Mouse (Mus musculus): ENCODE data around the gene Hist1h2bk. TPM values are rescaled to one million over a fixed set of nuclear protein-coding genes. Genes with fewer than 3 reads are reported as not detected.
"Not testable (repeated sequence)": the region's sequence is repeated elsewhere in the genome, so short reads cannot be mapped to it uniquely, and the experiment has no call there.

Hist1h2bk gene
- 30.0 and 45.9 TPM in 2 replicates for polyA plus RNA-seq (2012; rRNA removed)

DNA sequence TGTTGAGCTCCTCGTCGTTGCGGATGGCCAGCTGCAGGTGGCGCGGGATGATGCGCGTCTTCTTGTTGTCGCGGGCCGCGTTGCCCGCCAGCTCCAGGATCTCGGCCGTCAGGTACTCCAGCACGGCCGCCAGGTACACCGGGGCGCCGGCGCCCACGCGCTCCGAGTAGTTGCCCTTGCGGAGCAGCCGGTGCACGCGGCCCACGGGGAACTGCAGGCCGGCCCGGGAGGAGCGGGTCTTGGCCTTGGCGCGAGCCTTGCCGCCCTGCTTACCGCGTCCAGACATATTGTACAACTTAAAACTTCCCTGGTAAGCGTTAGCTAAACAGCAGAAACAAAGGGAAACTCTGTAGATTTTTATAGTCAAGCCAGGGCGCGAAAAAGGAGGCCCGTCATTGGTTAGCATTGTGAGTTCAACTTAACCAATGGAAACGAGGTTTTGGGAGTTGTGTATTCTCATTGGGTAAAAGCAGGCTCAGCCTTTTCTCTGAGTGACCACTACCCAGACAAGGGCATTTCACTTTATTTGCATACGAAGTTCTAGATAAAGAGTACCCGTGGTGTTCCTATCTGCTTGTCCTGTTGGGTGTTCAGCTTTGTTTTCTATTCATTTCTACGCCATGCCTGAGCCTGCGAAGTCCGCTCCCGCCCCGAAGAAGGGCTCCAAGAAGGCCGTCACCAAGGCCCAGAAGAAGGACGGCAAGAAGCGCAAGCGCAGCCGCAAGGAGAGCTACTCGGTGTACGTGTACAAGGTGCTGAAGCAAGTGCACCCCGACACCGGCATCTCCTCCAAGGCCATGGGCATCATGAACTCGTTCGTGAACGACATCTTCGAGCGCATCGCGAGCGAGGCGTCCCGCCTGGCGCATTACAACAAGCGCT is at the start of gene Hist1h2bk, which contains the start of gene Hist1h2ah:
Gene Hist1h2bk, plus strand, starts transcription at position 604 of the 882 bp plus-strand sequence.
Gene Hist1h2ah, minus strand, starts transcription at position 302 of the 882 bp plus-strand sequence.
- not testable (repeated sequence) for H3K4me1 ChIP-seq (ENCODE audit: control insufficient read depth, insufficient read depth, insufficient read length); H3K36me3 ChIP-seq (ENCODE audit: control insufficient read depth, insufficient read depth, low read length); H3K27me3 ChIP-seq (ENCODE audit: control insufficient read depth, insufficient read depth, low read length)
- under 1% methylated on average over 26 of the region's 69 CpGs for WGBS
- peak; percentile 76 to 87 for DNase-seq (ENCODE audit: low read depth in 1 of 2, low spot score in 2 of 2)
- Histone ChIP-seq H3K4me3 (ENCODE audit: extremely low read depth, insufficient read depth, insufficient read length) (peak within 1 kb of the TSS; percentile 64; the same call in 1 of the 2 replicates), H3K27ac (ENCODE audit: insufficient read depth, low read length) (peak within 1 kb of the TSS; percentile 80)

GRCm38 (mm10) chr13:21992550-21992949 is 43.1 kb upstream of the Hist1h2bk start:
- H3K36me3 ChIP-seq (ENCODE audit: control insufficient read depth, insufficient read depth, low read length) = no peaks in the 10 kb centered on the region
- H3K4me1 ChIP-seq (ENCODE audit: control insufficient read depth, insufficient read depth, insufficient read length) = peaks cover 4% of the 10 kb centered on the region; the same call in 1 of the 2 replicates
- 90% methylated on average over 5 of the region's 5 CpGs for WGBS
- TF ChIP-seq CTCF (IDR thresholded peaks at IDR 0.05; ENCODE audit: extremely low read depth, insufficient read depth, insufficient read length, insufficient replicate concordance) (no peak), POLR2A (IDR thresholded peaks at IDR 0.05; ENCODE audit: low read depth, low read length) (no peak)
- DNase-seq (ENCODE audit: low read depth in 1 of 2, low spot score in 2 of 2) = no peak
- no peak overlapping the region for H3K27ac ChIP-seq (ENCODE audit: insufficient read depth, low read length)
- H3K27me3 ChIP-seq (ENCODE audit: control insufficient read depth, insufficient read depth, low read length) = peaks cover 12% of the 10 kb centered on the region
- no peak overlapping the region for H3K4me3 ChIP-seq (ENCODE audit: extremely low read depth, insufficient read depth, insufficient read length)

DNA sequence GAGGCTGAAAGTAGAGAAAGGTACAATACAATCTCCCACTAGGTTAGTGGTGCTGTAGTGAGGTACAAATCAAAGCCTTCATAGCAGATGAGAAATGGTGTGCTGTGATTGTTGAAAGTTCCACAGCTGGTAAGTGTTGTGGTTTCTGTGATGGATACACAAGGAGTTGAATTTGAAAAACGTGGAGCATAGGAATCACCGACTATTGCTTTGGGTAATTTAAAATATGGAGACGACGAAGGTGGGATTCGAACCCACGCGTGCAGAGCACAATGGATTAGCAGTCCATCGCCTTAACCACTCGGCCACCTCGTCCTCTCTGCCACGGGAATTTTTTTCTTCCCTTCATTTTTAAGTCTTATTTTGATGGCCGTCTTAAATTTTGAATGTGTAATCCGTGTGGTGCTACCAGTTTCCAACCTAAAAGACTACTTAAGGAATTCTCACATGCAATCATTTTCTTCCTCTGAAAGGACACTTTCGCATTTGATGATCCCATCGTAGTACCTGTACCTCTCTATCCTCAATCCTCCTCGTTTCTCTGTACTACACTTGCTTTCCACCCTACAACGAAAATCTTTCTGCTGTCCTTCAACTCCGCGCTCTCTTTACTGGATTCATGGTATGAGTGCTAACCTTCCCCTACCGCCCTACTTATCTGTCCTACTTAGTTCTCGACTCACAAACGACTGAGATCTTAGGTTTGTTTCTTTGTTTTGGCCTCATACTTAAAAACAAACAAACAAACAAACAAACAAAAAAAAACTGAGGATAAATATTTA is 41.5 kb upstream of the Hist1h2bk start:
- H3K27me3 ChIP-seq (ENCODE audit: control insufficient read depth, insufficient read depth, low read length) = peaks cover 12% of the 10 kb centered on the region
- DNase-seq (ENCODE audit: low read depth in 1 of 2, low spot score in 2 of 2) = no peak
- H3K4me1 ChIP-seq (ENCODE audit: control insufficient read depth, insufficient read depth, insufficient read length) = peaks cover 4% of the 10 kb centered on the region; the same call in 1 of the 2 replicates
- no peaks in the 10 kb centered on the region for H3K36me3 ChIP-seq (ENCODE audit: control insufficient read depth, insufficient read depth, low read length)
- H3K4me3 ChIP-seq (ENCODE audit: extremely low read depth, insufficient read depth, insufficient read length) = no peak overlapping the region
- WGBS = 11% methylated on average over 22 of the region's 22 CpGs
- H3K27ac ChIP-seq (ENCODE audit: insufficient read depth, low read length) = no peak overlapping the region
- TF ChIP-seq CTCF (IDR thresholded peaks at IDR 0.05; ENCODE audit: extremely low read depth, insufficient read depth, insufficient read length, insufficient replicate concordance) (no peak), POLR2A (IDR thresholded peaks at IDR 0.05; ENCODE audit: low read depth, low read length) (no peak)

- 5% methylated on average over 8 of the region's 8 CpGs for WGBS
- no peak overlapping the region for H3K27ac ChIP-seq (ENCODE audit: insufficient read depth, low read length)
- no peak for DNase-seq (ENCODE audit: low read depth in 1 of 2, low spot score in 2 of 2)
- H3K4me3 ChIP-seq (ENCODE audit: extremely low read depth, insufficient read depth, insufficient read length) = peak overlapping the region; percentile 29; the same call in 1 of the 2 replicates
- H3K36me3 ChIP-seq (ENCODE audit: control insufficient read depth, insufficient read depth, low read length) = no peaks in the 10 kb centered on the region
- H3K27me3 ChIP-seq (ENCODE audit: control insufficient read depth, insufficient read depth, low read length) = peaks cover 12% of the 10 kb centered on the region
- H3K4me1 ChIP-seq (ENCODE audit: control insufficient read depth, insufficient read depth, insufficient read length) = peaks cover 4% of the 10 kb centered on the region; the same call in 1 of the 2 replicates
- TF ChIP-seq CTCF (IDR thresholded peaks at IDR 0.05; ENCODE audit: extremely low read depth, insufficient read depth, insufficient read length, insufficient replicate concordance) (no peak), POLR2A (IDR thresholded peaks at IDR 0.05; ENCODE audit: low read depth, low read length) (no peak)
These were observed 40.8 kb upstream of the Hist1h2bk start for GRCm38 (mm10) chr13:21994896-21995295.

DNA sequence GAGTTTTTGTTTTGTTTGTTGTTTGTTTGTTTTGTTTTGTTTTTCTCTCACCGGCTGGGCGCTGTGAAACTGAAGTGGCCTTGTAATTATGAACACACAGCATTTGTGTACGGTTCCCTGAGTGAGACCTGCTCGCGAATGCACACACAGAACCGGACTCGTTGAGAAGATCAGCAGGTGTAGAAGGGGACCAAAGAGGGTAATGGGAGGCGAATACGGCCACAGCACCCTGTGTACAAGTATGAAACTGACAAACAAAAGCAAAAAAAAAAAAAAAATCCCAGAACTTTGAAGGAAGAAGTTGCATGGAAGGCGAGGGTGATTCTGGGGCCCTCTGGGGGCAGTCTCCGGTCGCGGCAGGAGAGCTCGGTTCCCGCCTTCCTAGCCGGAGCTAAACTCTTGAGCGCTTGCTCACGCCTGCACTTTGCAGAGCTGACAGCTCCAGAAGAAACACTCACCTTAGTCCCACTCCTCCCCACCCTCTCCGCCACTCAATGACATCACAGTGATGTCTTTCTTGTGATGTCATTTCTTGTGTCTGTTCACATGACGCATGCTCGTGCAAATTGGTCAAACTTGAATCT is 40.2 kb upstream of the Hist1h2bk start:
- WGBS = 1% methylated on average over 21 of the region's 21 CpGs
- H3K36me3 ChIP-seq (ENCODE audit: control insufficient read depth, insufficient read depth, low read length) = no peaks in the 10 kb centered on the region
- H3K4me1 ChIP-seq (ENCODE audit: control insufficient read depth, insufficient read depth, insufficient read length) = peaks cover 4% of the 10 kb centered on the region; the same call in 1 of the 2 replicates
- no peak for DNase-seq (ENCODE audit: low read depth in 1 of 2, low spot score in 2 of 2)
- peaks cover 12% of the 10 kb centered on the region for H3K27me3 ChIP-seq (ENCODE audit: control insufficient read depth, insufficient read depth, low read length)
- no peak overlapping the region for H3K27ac ChIP-seq (ENCODE audit: insufficient read depth, low read length)
- no peak for TF ChIP-seq CTCF (IDR thresholded peaks at IDR 0.05; ENCODE audit: extremely low read depth, insufficient read depth, insufficient read length, insufficient replicate concordance)
- TF ChIP-seq POLR2A (IDR thresholded peaks at IDR 0.05; ENCODE audit: low read depth, low read length) = no peak
- peak overlapping the region; percentile 29; the same call in 1 of the 2 replicates for H3K4me3 ChIP-seq (ENCODE audit: extremely low read depth, insufficient read depth, insufficient read length)

GRCm38 (mm10) chr13:21996101-21996839 is 39.4 kb upstream of the Hist1h2bk start:
- 6% methylated on average over 12 of the region's 12 CpGs for WGBS
- no peak for TF ChIP-seq POLR2A (IDR thresholded peaks at IDR 0.05; ENCODE audit: low read depth, low read length)
- TF ChIP-seq CTCF (IDR thresholded peaks at IDR 0.05; ENCODE audit: extremely low read depth, insufficient read depth, insufficient read length, insufficient replicate concordance) = no peak
- DNase-seq (ENCODE audit: low read depth in 1 of 2, low spot score in 2 of 2) = no peak
- Histone ChIP-seq H3K27ac (ENCODE audit: insufficient read depth, low read length) (no peak overlapping the region), H3K36me3 (ENCODE audit: control insufficient read depth, insufficient read depth, low read length) (no peaks in the 10 kb centered on the region), H3K27me3 (ENCODE audit: control insufficient read depth, insufficient read depth, low read length) (peaks cover 12% of the 10 kb centered on the region), H3K4me1 (ENCODE audit: control insufficient read depth, insufficient read depth, insufficient read length) (peaks cover 7% of the 10 kb centered on the region; the same call in 1 of the 2 replicates), H3K4me3 (ENCODE audit: extremely low read depth, insufficient read depth, insufficient read length) (no peak overlapping the region)

All from spleen, adult 2 months (tissue).